Mouse (Mus musculus) heart, embryonic 11.5 days (tissue): ENCODE data around the gene Pim3. TPM values are rescaled to one million over a fixed set of nuclear protein-coding genes. Genes with fewer than 3 reads are reported as not detected.
"Not testable (repeated sequence)": the region's sequence is repeated elsewhere in the genome, so short reads cannot be mapped to it uniquely, and the experiment has no call there.

Source experiments
- ATAC-seq: fragments of 200-750 bp; cut with Nextera tagmentation; replicated peaks from 2 replicates; pipeline ENCODE4 v1.8.0; 2017; ENCODE audit warnings: moderate library complexity; ENCODE audit not compliant: insufficient number of reproducible peaks, low FRiP score, low TSS enrichment
- H3K27ac ChIP-seq: fragments of 300-500 bp; sonication (generic); 2 replicates; pipeline ENCODE4 v1.5.1; 2014; ENCODE audit warnings: mild to moderate bottlenecking, low read depth, low read length
- H3K27me3 ChIP-seq: fragments of 300-500 bp; sonication (generic); 2 replicates; pipeline ENCODE4 v1.6.1; 2014; ENCODE audit warnings: mild to moderate bottlenecking, low read length, mixed read lengths; ENCODE audit not compliant: control insufficient read depth, insufficient read depth
- H3K36me3 ChIP-seq: fragments of 300-500 bp; sonication (generic); 2 replicates; pipeline ENCODE4 v1.6.1; 2014; ENCODE audit warnings: mild to moderate bottlenecking, low read length, moderate library complexity, mixed read lengths; ENCODE audit not compliant: control insufficient read depth, insufficient read depth
- H3K4me1 ChIP-seq: fragments of 300-500 bp; sonication (generic); 2 replicates; pipeline ENCODE4 v1.6.1; 2014; ENCODE audit warnings: low read length; ENCODE audit not compliant: control insufficient read depth, insufficient read depth
- H3K4me2 ChIP-seq: fragments of 300-500 bp; sonication (generic); 2 replicates; pipeline ENCODE4 v1.6.1; 2014; ENCODE audit warnings: mild to moderate bottlenecking, moderate library complexity
- H3K4me3 ChIP-seq: fragments of 300-500 bp; sonication (generic); 2 replicates; pipeline ENCODE4 v1.5.1; 2014; ENCODE audit warnings: low read depth, low read length
- H3K9ac ChIP-seq: fragments of 300-500 bp; sonication (generic); 2 replicates; pipeline ENCODE4 v1.6.1; 2014; ENCODE audit warnings: mild to moderate bottlenecking, low read depth, low read length, moderate library complexity
- H3K9me3 ChIP-seq: fragments of 300-500 bp; sonication (generic); replicated peaks from 2 replicates; pipeline ENCODE4 v1.6.1; 2016; ENCODE audit warnings: low read length; ENCODE audit not compliant: control insufficient read depth
- WGBS: fragments of 180-500 bp; shearing (Covaris S2); extraction: QIAGEN DNeasy Blood & Tissue Kit; methylation state at CpG from one replicate; pipeline ENCODE4 v1.1.7; 2014; ENCODE audit not compliant: insufficient replicate concordance; 5-methylcytosine and 5-hydroxymethylcytosine counted together
- polyA plus RNA-seq: library from polyadenylated mRNA; unstranded; fragments of >200 nt; fragmentation: Nextera tagmentation; extraction: Ambion mirVana; gene quantifications from 2 replicates; pipeline ENCODE4 v1.2.1, GENCODE M21; 2014

The Pim3 gene
- polyA plus RNA-seq, result 43.7 and 50.1 TPM in 2 replicates

DNA sequence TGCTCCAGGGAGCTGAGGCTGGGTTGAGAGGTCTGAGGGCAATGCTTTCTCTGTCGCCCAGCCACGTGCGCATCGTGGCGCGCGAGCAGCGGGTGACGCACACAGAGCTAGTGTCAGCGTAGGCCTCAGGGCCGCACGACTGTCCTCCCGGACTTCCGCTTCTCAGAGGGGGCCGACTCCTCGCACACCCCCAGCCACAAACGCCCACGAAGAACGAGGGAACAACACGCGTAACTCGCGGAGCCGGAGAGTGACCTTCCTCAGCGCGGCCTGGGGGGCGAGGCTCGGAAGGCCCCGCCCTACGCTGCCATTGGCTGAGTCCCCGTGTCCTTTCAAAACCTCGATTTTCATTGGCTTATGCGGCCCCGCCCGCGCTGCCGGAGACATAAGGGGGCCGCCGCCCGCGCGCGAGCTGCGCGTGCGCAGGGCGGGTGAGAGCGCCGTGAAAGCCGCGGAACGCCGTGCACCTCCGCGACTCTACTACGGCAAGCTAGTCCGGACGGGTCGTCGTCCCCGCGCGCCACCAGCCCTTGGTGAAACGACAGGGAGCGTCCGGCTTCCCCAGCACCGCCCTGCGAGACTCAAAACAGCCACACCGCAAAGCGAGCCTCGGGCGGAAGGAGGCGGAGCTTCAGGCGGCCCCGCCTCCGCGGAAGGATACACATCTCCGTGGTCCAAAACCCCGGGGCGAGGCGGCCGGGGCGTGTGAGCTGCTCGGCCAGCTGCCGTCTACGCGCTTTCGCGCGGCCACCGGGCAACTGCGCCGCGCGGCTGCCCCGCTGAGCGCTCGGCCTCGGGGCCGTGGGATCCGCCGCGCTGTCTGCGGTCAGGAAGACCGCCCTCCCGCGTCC, at the start of gene Pim3:
Gene Pim3, plus strand, starts transcription at position 415 of the 851 bp plus-strand sequence.
- Histone ChIP-seq H3K9ac (peak within 1 kb of the TSS; percentile 86), H3K27me3 (no peaks in the 10 kb centered on the region), H3K9me3 (no peaks in the 10 kb centered on the region), H3K4me2 (peak within 1 kb of the TSS; percentile 95), H3K36me3 (peaks cover 8% of the 10 kb centered on the region), H3K4me3 (peak within 1 kb of the TSS; percentile 78), H3K4me1 (peaks cover 41% of the 10 kb centered on the region), H3K27ac (peak within 1 kb of the TSS; percentile 96)
- ATAC-seq, result peak; percentile 87
- under 1% methylated on average over 107 of the region's 107 CpGs for WGBS

GRCm38 (mm10) chr15:88813262-88813661, 48.7 kb upstream of the Pim3 start:
- 87% methylated on average over 3 of the region's 3 CpGs for WGBS
- H3K36me3 ChIP-seq, result peaks cover 7% of the 10 kb centered on the region

DNA sequence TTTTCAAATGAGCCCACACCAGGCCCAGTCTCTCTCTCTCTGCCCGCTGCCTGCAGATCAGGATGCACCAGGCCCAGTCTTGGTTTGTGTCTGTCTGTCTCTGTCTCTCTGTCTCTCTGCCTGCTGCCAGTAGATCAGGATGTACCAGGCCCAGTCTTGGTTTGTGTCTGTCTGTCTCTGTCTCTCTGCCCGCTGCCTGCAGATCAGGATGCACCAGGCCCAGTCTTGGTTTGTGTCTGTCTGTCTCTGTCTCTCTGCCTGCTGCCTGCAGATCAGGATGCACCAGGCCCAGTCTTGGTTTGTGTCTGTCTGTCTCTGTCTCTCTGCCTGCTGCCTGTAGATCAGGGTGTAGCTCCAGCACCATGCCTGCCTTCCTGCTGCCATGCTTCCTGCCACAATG, 48.1 kb upstream of the Pim3 start:
- H3K27me3 ChIP-seq, H3K4me3 ChIP-seq, H3K4me2 ChIP-seq, H3K9ac ChIP-seq, H3K27ac ChIP-seq, H3K9me3 ChIP-seq, H3K4me1 ChIP-seq, ATAC-seq, H3K36me3 ChIP-seq: not testable (repeated sequence)
- WGBS, result 93% methylated on average over 2 of the region's 2 CpGs

More at GRCm38 (mm10) chr15:88813262-88813661, 48.7 kb upstream of the Pim3 start:
- Histone ChIP-seq H3K27ac (no peak overlapping the region), H3K4me1 (no peaks in the 10 kb centered on the region), H3K4me3 (no peak overlapping the region), H3K9me3 (no peaks in the 10 kb centered on the region), H3K4me2 (no peak overlapping the region), H3K9ac (no peak overlapping the region), H3K27me3 (no peaks in the 10 kb centered on the region)
- no peak for ATAC-seq

GRCm38 (mm10) chr15:88814411-88815047, 47.5 kb upstream of the Pim3 start:
- Histone ChIP-seq H3K4me2 (no peak overlapping the region), H3K36me3 (peaks cover 7% of the 10 kb centered on the region), H3K4me1 (no peaks in the 10 kb centered on the region), H3K27me3 (no peaks in the 10 kb centered on the region), H3K27ac (no peak overlapping the region), H3K9ac (no peak overlapping the region), H3K4me3 (no peak overlapping the region), H3K9me3 (no peaks in the 10 kb centered on the region)
- ATAC-seq, result no peak
- 91% methylated on average over 11 of the region's 11 CpGs for WGBS

DNA sequence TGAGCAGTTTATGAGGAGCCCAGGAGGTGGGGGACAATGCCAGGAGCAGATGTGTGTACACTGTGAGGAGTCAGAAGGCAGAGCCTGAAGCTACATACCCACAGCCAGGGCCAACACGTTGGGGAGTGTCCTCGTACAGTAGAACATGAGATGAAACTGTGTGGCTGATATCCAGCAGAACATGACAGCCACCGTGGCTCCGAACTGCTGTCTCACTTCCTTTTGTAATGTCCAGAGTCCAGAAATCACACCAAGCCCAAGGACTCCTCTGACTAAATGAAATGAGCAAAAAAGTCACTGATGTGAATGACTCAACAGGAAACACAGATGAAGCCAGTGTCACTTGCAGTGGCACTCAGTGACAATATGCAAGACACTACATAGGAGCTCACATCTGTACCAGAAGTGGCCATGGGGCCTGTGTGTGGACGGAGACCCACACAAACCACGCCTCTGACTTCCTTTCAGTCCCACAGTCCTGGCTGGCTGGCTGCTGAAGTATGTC, 46.7 kb upstream of the Pim3 start:
- no peaks in the 10 kb centered on the region for H3K9me3 ChIP-seq
- WGBS, result 83% methylated on average over 6 of the region's 6 CpGs
- H3K9ac ChIP-seq, result no peak overlapping the region
- H3K27me3 ChIP-seq, result no peaks in the 10 kb centered on the region
- no peak overlapping the region for H3K4me2 ChIP-seq
- no peak overlapping the region for H3K4me3 ChIP-seq
- H3K36me3 ChIP-seq, result peaks cover 7% of the 10 kb centered on the region
- ATAC-seq, result no peak
- no peak overlapping the region for H3K27ac ChIP-seq
- peaks cover under 1% of the 10 kb centered on the region for H3K4me1 ChIP-seq

GRCm38 (mm10) chr15:88819026-88819905, 42.7 kb upstream of the Pim3 start, which contains the start of the genes Alg12 and Creld2:
Gene Alg12 (minus strand): TSS chr15:88819318.
Gene Creld2 (plus strand): TSS chr15:88819646.
- H3K4me2 ChIP-seq, result peak within 1 kb of the TSS; percentile 95
- peaks cover 10% of the 10 kb centered on the region for H3K4me1 ChIP-seq
- H3K4me3 ChIP-seq, result peak within 1 kb of the TSS; percentile 84
- peaks cover 14% of the 10 kb centered on the region for H3K36me3 ChIP-seq
- WGBS, result under 1% methylated on average over 88 of the region's 88 CpGs
- peak; percentile 97 for ATAC-seq
- H3K9me3 ChIP-seq, result no peaks in the 10 kb centered on the region
- H3K9ac ChIP-seq, result peak within 1 kb of the TSS; percentile 87
- peak within 1 kb of the TSS; percentile 78 for H3K27ac ChIP-seq
- H3K27me3 ChIP-seq, result no peaks in the 10 kb centered on the region

DNA sequence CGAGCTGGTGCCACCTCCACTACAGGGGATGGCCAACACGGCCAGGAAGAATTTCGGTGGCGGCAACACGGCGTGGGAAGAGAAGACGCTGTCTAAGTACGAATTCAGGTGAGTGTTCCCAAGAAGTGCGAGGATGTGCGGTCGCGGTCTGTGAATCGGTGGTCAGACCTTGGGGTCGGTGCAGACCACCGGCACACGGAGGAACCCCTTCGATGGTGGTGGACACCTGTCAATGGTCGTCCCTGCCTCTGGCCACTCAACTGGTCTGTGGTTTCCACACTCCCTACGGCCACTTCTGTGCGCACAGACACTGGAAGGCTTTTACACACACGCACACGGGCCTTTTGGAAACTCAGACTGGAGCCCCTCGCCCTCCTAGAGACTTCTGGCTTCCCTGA, 42.1 kb upstream of the Pim3 start:
- WGBS, result 1% methylated on average over 23 of the region's 23 CpGs
- Histone ChIP-seq H3K27ac (peak overlapping the region; percentile 10; the same call in 1 of the 2 replicates), H3K9ac (peak overlapping the region; percentile 85), H3K9me3 (no peaks in the 10 kb centered on the region), H3K4me2 (peak overlapping the region; percentile 95), H3K36me3 (peaks cover 14% of the 10 kb centered on the region), H3K4me3 (peak overlapping the region; percentile 84), H3K4me1 (peaks cover 10% of the 10 kb centered on the region), H3K27me3 (no peaks in the 10 kb centered on the region)
- no peak for ATAC-seq

- Histone ChIP-seq H3K4me1 (peaks cover 10% of the 10 kb centered on the region), H3K36me3 (peaks cover 10% of the 10 kb centered on the region), H3K4me2 (no peak overlapping the region), H3K27me3 (no peaks in the 10 kb centered on the region), H3K9me3 (no peaks in the 10 kb centered on the region), H3K9ac (no peak overlapping the region), H3K27ac (no peak overlapping the region), H3K4me3 (peak overlapping the region; percentile 0; the same call in 1 of the 2 replicates)
- 83% methylated on average over 7 of the region's 7 CpGs for WGBS
- no peak for ATAC-seq
Observed at GRCm38 (mm10) chr15:88821403-88821802, 40.6 kb upstream of the Pim3 start.
